35 mouse cellular contexts compared by ENCODE assay signal in genomic region chr10:59349536-59349935, GRCm38 (mm10). TPM values are rescaled to one million over a fixed set of nuclear protein-coding genes. Genes with fewer than 3 reads are reported as not detected.
"Had no signal": no experiment of that assay in that cellular context is flagged by ENCODE, and none has a peak within 500 bp of the region (broad histone marks: within the 10 kb centered on the region; RNA-seq: fewer than 3 reads in every experiment).

No protein-coding gene starts in this region.

- H3K4me2 ChIP-seq: embryonic facial prominence, embryonic 12.5 days; embryonic facial prominence, embryonic 13.5 days; embryonic facial prominence, embryonic 15.5 days; forebrain, embryonic 12.5 days; forebrain, embryonic 13.5 days; forebrain, embryonic 15.5 days had no signal

- H3K4me1 ChIP-seq: embryonic facial prominence, embryonic 10.5 days; embryonic facial prominence, embryonic 12.5 days; embryonic facial prominence, embryonic 13.5 days; embryonic facial prominence, embryonic 15.5 days; forebrain, embryonic 12.5 days; forebrain, embryonic 13.5 days; forebrain, embryonic 15.5 days had no signal

- H3K9me3 ChIP-seq: embryonic facial prominence, embryonic 10.5 days; embryonic facial prominence, embryonic 12.5 days; embryonic facial prominence, embryonic 13.5 days; embryonic facial prominence, embryonic 15.5 days; forebrain, embryonic 10.5 days; forebrain, embryonic 12.5 days; forebrain, embryonic 13.5 days; forebrain, embryonic 15.5 days had no signal

- DNase-seq: cerebellum, adult 9-10 months; cerebellum, adult 9-11 months; cerebellum, postnatal 10 days; cerebellum, postnatal 14 days; cerebellum, postnatal 25 days; cerebellum, postnatal 36 days; embryo, embryonic 11 days; forebrain, postnatal 0 days; gastrocnemius, adult 2 months; gastrocnemius, postnatal 10 days; gastrocnemius, postnatal 14 days; gastrocnemius, postnatal 25 days; gastrocnemius, postnatal 36 days; heart, adult 18-20 months; heart, adult 2 months had no signal

- H3K27me3 ChIP-seq: embryonic facial prominence, embryonic 12.5 days; embryonic facial prominence, embryonic 13.5 days; embryonic facial prominence, embryonic 15.5 days; forebrain, embryonic 12.5 days; forebrain, embryonic 13.5 days; forebrain, embryonic 15.5 days had no signal

- H3K27ac ChIP-seq: embryonic facial prominence, embryonic 10.5 days; embryonic facial prominence, embryonic 12.5 days; embryonic facial prominence, embryonic 13.5 days; embryonic facial prominence, embryonic 15.5 days; forebrain, embryonic 10.5 days; forebrain, embryonic 12.5 days; forebrain, embryonic 13.5 days; forebrain, embryonic 15.5 days; gastrocnemius, adult 2 months; heart, adult 2 months had no signal

- H3K9ac ChIP-seq: embryonic facial prominence, embryonic 12.5 days; embryonic facial prominence, embryonic 13.5 days; embryonic facial prominence, embryonic 15.5 days; forebrain, embryonic 12.5 days; forebrain, embryonic 13.5 days; forebrain, embryonic 15.5 days; forebrain, postnatal 0 days had no signal

- H3K4me3 ChIP-seq: embryonic facial prominence, embryonic 10.5 days; embryonic facial prominence, embryonic 12.5 days; embryonic facial prominence, embryonic 13.5 days; embryonic facial prominence, embryonic 15.5 days; erythroblast, embryonic 14.5 days; forebrain, embryonic 10.5 days; forebrain, embryonic 12.5 days; forebrain, embryonic 13.5 days; forebrain, embryonic 15.5 days; gastrocnemius, adult 2 months; heart, adult 2 months had no signal

- ATAC-seq: forebrain, embryonic 13.5 days; forebrain, embryonic 14.5 days; forebrain, embryonic 15.5 days; forebrain, embryonic 16.5 days; forebrain, postnatal 0 days had no signal

RNA-seq across cellular contexts. Expression of gene Gm10273, which starts 45.9 kb away (rescaled TPM):
- polyA plus RNA-seq: embryonic facial prominence, embryonic 14.5 days; embryonic facial prominence, embryonic 15.5 days; forebrain, embryonic 14.5 days; forebrain, embryonic 15.5 days had no signal

RNA-seq across cellular contexts. Expression of gene Pla2g12b, which starts 53.9 kb away (rescaled TPM):
- total RNA-seq: common myeloid progenitor, adult 5-6 weeks; forebrain, postnatal 0 days; gastrocnemius, adult 18-20 months; gastrocnemius, adult 2 months; gastrocnemius, adult 8-10 months; gastrocnemius, postnatal 25 days; gastrocnemius, postnatal 36 days; gastrocnemius, postnatal 4 days; granulocyte monocyte progenitor cell, adult 5-6 weeks; heart, adult 18-20 months; heart, adult 2 months; heart, adult 8-10 months had no signal
- polyA plus RNA-seq: cortical plate, adult 2 months; embryonic facial prominence, embryonic 10.5 days; embryonic facial prominence, embryonic 12.5 days; embryonic facial prominence, embryonic 13.5 days; embryonic facial prominence, embryonic 14.5 days; erythroblast, embryonic 14.5 days; forebrain, embryonic 10.5 days; forebrain, embryonic 11.5 days; forebrain, embryonic 12.5 days; forebrain, embryonic 13.5 days; forebrain, embryonic 14.5 days; forebrain, embryonic 15.5 days; forebrain, embryonic 16.5 days; forebrain, postnatal 0 days had no signal
